Mouse (Mus musculus) G1E (cell line): ENCODE data around the gene Itga11.

Experiments used
- CTCF ChIP-seq: IDR thresholded peaks from 2 replicates; pipeline ENCODE4 v1.5.1; 2012; ENCODE audit warnings: low read depth, low read length, inconsistent platforms, mixed read lengths
- GATA1 ChIP-seq: IDR thresholded peaks from 2 replicates; pipeline ENCODE4 v1.6.1; 2012; ENCODE audit warnings: borderline replicate concordance, low read length, inconsistent platforms, mixed read lengths
- GATA2 ChIP-seq: IDR thresholded peaks from 2 replicates; pipeline ENCODE4 v1.6.1; 2012; ENCODE audit warnings: low read depth, low read length, inconsistent platforms, borderline replicate concordance
- POLR2AphosphoS5 ChIP-seq: IDR thresholded peaks from 2 replicates; pipeline ENCODE4 v1.6.1; 2012; ENCODE audit warnings: low read depth, low read length, inconsistent platforms; ENCODE audit not compliant: insufficient replicate concordance
- TAL1 ChIP-seq: conservative IDR thresholded peaks from 2 replicates; pipeline ENCODE4 v1.6.1; 2012; ENCODE audit warnings: low read depth, low read length, inconsistent platforms, mixed read lengths

DNA sequence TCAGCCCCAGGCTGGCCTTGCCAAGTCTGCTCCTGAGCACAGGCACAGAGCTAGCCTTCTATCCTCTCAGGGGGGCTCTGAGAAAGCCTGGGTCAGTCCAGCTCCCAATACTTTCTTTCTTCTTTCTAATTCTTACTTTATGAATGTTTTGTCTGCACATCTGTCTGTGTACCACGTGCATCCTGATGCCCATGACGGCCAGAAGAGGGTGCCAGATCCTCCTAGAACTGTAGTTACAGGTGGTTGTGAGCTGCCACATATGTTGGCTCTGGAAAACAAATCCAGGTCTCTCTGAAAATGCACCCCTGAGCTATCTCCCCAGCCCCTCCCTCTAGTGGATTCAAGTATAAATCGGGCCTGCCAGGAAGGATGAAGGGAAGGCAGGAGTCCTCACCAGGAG lies 82.0 kb downstream of the Itga11 start:
- TF ChIP-seq CTCF (no peak), GATA1 (no peak), GATA2 (no peak), TAL1 (no peak), POLR2AphosphoS5 (no peak)
